Mouse (Mus musculus) gastrocnemius, adult 8-10 months (tissue): ENCODE data around the gene Gnaq. TPM values are rescaled to one million over a fixed set of nuclear protein-coding genes. Genes with fewer than 3 reads are reported as not detected.

Experiments
- DNase-seq, 2 experiments: peaks; one replicate each; pipeline ENCODE4 v3.0.0; 2022; ENCODE audit warnings: low spot score in 2 of 2
- microRNA-seq: library from miRNA; unstranded; fragments of <30 nt; microRNA quantifications from one replicate; pipeline ENCODE4 v1.2.0, GENCODE M21; 2022
- total RNA-seq, 4 experiments: library from RNA; stranded (reverse); gene quantifications; 2 replicates each; pipeline ENCODE4 v1.2.4; 2022

The Gnaq gene
- total RNA-seq, 4 experiments from 2014 or later, result 11.1 to 15.0 (median 13.8) TPM

DNA sequence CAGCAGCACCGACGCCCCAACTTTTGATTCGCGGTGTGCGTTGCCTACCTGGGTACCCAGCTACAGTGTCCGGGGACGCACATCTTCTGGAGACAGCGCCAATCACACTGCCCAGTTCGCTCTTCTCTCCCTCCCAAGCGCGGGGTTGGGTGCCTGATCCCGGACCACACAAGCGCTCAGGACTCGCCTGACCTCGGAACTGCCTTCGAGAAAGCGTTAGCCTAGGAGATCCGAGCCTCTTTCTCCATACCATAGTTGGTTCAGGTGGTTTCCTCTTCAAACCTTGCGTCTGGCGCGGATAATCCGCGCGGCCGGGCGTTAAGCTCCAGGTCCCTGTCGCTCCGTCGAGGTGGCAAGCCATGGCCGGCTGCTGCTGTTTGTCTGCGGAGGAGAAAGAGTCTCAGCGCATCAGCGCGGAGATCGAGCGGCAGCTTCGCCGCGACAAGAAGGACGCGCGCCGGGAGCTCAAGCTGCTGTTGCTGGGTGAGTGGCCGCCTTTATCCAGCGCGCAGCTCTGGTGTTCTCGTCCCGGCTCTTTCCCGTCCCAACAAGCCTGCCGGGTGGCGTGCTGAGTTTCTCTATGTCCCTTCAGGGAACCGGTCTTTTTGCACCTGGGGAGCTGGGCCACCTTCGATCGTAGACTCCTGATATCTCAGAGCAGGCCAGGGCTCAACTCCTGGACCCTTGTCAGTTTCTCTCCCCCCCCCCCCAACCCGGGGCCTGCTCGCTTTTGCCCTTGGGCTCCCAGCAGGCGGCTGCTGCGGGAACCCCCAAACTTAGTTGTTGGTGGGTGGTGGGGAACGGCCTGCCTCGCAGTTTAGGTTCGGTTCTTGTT, 303.9 kb downstream of the Gnaq start:
- DNase-seq, result no peak

Small RNAs within 50 kb of the gene (microRNA-seq; reads per million reads assigned to microRNA genes)
- gene Mir496b, result not detected

Other genes with a start within 250 kb of the Gnaq start
- 1 to 10 TPM in 2 of 4 experiments, under 1 TPM in 2; 0.87 to 1.9 (median 1.0) TPM for gene Psat1, start 185.5 kb upstream of the Gnaq start, total RNA-seq
- 1 to 10 TPM; 1.7 to 3.4 (median 3.1) TPM for gene Cep78, start 147.8 kb upstream of the Gnaq start, total RNA-seq